Mouse (Mus musculus) gastrocnemius, adult 8-10 months (tissue): ENCODE data around the gene E130114P18Rik. TPM values are rescaled to one million over a fixed set of nuclear protein-coding genes. Genes with fewer than 3 reads are reported as not detected.
A peak's percentile ranks its signal among the peaks of the same experiment; 100 is the strongest.

ENCODE experiments used
- DNase-seq, 2 experiments: peaks; one replicate each; pipeline ENCODE4 v3.0.0; 2022; ENCODE audit warnings: low spot score in 2 of 2
- total RNA-seq, 4 experiments: library from RNA; stranded (reverse); gene quantifications; 2 replicates each; pipeline ENCODE4 v1.2.4; 2022

E130114P18Rik gene
- total RNA-seq, 4 experiments from 2014 or later, result not detected

- DNase-seq, result no peak
Measured at GRCm38 (mm10) chr4:97657586-97657985, 120.3 kb downstream of the E130114P18Rik start.

- no peak for DNase-seq
Measured at GRCm38 (mm10) chr4:97649626-97650015, 128.3 kb downstream of the E130114P18Rik start.

GRCm38 (mm10) chr4:97648825-97649625 is 128.9 kb downstream of the E130114P18Rik start:
- DNase-seq, result peak in 1 of 2 experiments; percentile 10

GRCm38 (mm10) chr4:97648436-97648707 is 129.5 kb downstream of the E130114P18Rik start:
- DNase-seq, result no peak

GRCm38 (mm10) chr4:97647700-97648435 is 130.0 kb downstream of the E130114P18Rik start:
- DNase-seq, result no peak

GRCm38 (mm10) chr4:97647236-97647635 is 130.6 kb downstream of the E130114P18Rik start:
- DNase-seq, result no peak

- DNase-seq, result no peak
Measured at GRCm38 (mm10) chr4:97640385-97640784, 137.5 kb downstream of the E130114P18Rik start.

- no peak for DNase-seq
Measured at GRCm38 (mm10) chr4:97636569-97636968, 141.3 kb downstream of the E130114P18Rik start.

GRCm38 (mm10) chr4:97635757-97636292 is 142.1 kb downstream of the E130114P18Rik start:
- DNase-seq, result no peak

GRCm38 (mm10) chr4:97635296-97635755 is 142.6 kb downstream of the E130114P18Rik start:
- no peak for DNase-seq

GRCm38 (mm10) chr4:97628881-97629605 is 148.8 kb downstream of the E130114P18Rik start:
- DNase-seq, result no peak

- DNase-seq, result no peak
Measured at GRCm38 (mm10) chr4:97626002-97626720, 151.7 kb downstream of the E130114P18Rik start.

- no peak for DNase-seq
Measured at GRCm38 (mm10) chr4:97623165-97623564, 154.7 kb downstream of the E130114P18Rik start.

GRCm38 (mm10) chr4:97621731-97622130 is 156.1 kb downstream of the E130114P18Rik start:
- DNase-seq, result no peak

GRCm38 (mm10) chr4:97620409-97620808 is 157.5 kb downstream of the E130114P18Rik start:
- no peak for DNase-seq

- DNase-seq, result peak in 1 of 2 experiments; percentile 45
Measured at GRCm38 (mm10) chr4:97618668-97619373, 159.1 kb downstream of the E130114P18Rik start.

- DNase-seq, result no peak
Measured at GRCm38 (mm10) chr4:97615031-97615430, 162.8 kb downstream of the E130114P18Rik start.

GRCm38 (mm10) chr4:97611251-97611847 is 166.5 kb downstream of the E130114P18Rik start:
- peak; percentile 32 to 52 for DNase-seq

GRCm38 (mm10) chr4:97609831-97610727 is 167.8 kb downstream of the E130114P18Rik start:
- DNase-seq, result no peak
